Mouse (Mus musculus): ENCODE measurements at regions not wholly inside any gene's neighbourhood (a gene's known extent, or its start where the extent isn't known, plus 50 kb on each side); places are given as distances from the start of the nearest gene placed in this dataset.

DNA sequence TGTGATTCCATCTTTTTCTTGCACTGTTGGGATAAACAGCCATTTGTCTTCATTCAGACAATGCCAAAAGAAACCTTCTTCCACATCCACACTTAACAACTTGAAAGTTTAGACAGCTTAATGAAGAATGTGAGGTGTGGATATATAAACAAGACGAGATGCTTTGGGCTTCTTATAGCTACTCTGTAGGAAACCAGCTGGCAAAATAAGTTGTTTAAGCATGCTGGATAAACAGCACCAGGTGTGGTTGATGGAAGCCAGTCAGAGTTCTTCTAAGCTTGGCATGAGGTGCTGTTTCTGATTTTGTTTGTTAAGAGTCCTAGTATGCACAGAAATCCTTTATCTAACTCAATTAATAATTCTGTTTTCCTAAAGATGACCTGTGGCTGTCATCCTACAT, 1191.1 kb downstream of the Sorcs1 start:
- 32% methylated on average over 1 of the region's 1 CpGs for WGBS
- H3K27me3 ChIP-seq (ENCODE audit: control insufficient read depth, insufficient read depth, low read depth, low read length): no peaks in the 10 kb centered on the region
- H3K4me2 ChIP-seq (ENCODE audit: low read depth, low read length): no peak overlapping the region
- H3K4me1 ChIP-seq (replicated peaks; ENCODE audit: control insufficient read depth, insufficient read depth, low read length): no peaks in the 10 kb centered on the region
- peak; percentile 54; the same call in 1 of the 2 replicates for ATAC-seq (ENCODE audit: low read depth)
- H3K36me3 ChIP-seq (ENCODE audit: control insufficient read depth, insufficient read depth, low read length): no peaks in the 10 kb centered on the region
- no peak overlapping the region for H3K4me3 ChIP-seq (ENCODE audit: low read length)
- H3K9ac ChIP-seq (ENCODE audit: low read length): no peak overlapping the region
- H3K9me3 ChIP-seq (ENCODE audit: control insufficient read depth, low read length): no peaks in the 10 kb centered on the region
- H3K27ac ChIP-seq (ENCODE audit: low read length): no peak overlapping the region
